Mouse (Mus musculus) liver, postnatal 0 days (tissue): ENCODE data around the gene Cdyl2.

Experiments
- CTCF ChIP-seq: sonication (generic); IDR thresholded peaks from 2 replicates; pipeline ENCODE4 v1.5.1; 2016; ENCODE audit warnings: antibody characterized with exemption, low read depth
- EP300 ChIP-seq: IDR thresholded peaks from 2 replicates; pipeline ENCODE4 v1.6.1; 2016; ENCODE audit warnings: antibody characterized with exemption, low read depth, mild to moderate bottlenecking

GRCm38 (mm10) chr8:116649975-116650725 lies 82.6 kb downstream of the Cdyl2 start:
- TF ChIP-seq CTCF, result no peak
- TF ChIP-seq EP300, result no peak
